Mouse (Mus musculus) hindbrain, embryonic 11.5 days (tissue): ENCODE data around the gene Rnf185. TPM values are rescaled to one million over a fixed set of nuclear protein-coding genes. Genes with fewer than 3 reads are reported as not detected.

Source experiments
- ATAC-seq: fragments of 200-750 bp; cut with Nextera tagmentation; 2 replicates; pipeline ENCODE4 v1.8.0; 2017; ENCODE audit warnings: mild to moderate bottlenecking, moderate TSS enrichment, moderate library complexity; ENCODE audit not compliant: low FRiP score
- DNase-seq: peaks from one replicate; pipeline ENCODE4 v3.0.0-alpha.2; 2015; ENCODE audit warnings: low spot score
- H3K27ac ChIP-seq: fragments of 300-500 bp; sonication (generic); 2 replicates; pipeline ENCODE4 v1.5.1; 2014; ENCODE audit warnings: mild to moderate bottlenecking, low read depth, low read length
- H3K27me3 ChIP-seq: fragments of 300-500 bp; sonication (generic); 2 replicates; pipeline ENCODE4 v1.6.1; 2014; ENCODE audit warnings: mild to moderate bottlenecking, low read length, moderate library complexity, mixed read lengths; ENCODE audit not compliant: control insufficient read depth, insufficient read depth
- H3K36me3 ChIP-seq: fragments of 300-500 bp; sonication (generic); 2 replicates; pipeline ENCODE4 v1.6.1; 2014; ENCODE audit warnings: mild to moderate bottlenecking, low read length, moderate library complexity, mixed read lengths; ENCODE audit not compliant: control insufficient read depth, insufficient read depth
- H3K4me1 ChIP-seq: fragments of 300-500 bp; sonication (generic); replicated peaks from 2 replicates; pipeline ENCODE4 v1.6.1; 2014; ENCODE audit warnings: low read length, mixed read lengths; ENCODE audit not compliant: control insufficient read depth, insufficient read depth
- H3K4me2 ChIP-seq: fragments of 300-500 bp; sonication (generic); replicated peaks from 2 replicates; pipeline ENCODE4 v1.6.1; 2014; ENCODE audit warnings: mild to moderate bottlenecking, low read depth, low read length
- H3K4me3 ChIP-seq: fragments of 300-500 bp; sonication (generic); 2 replicates; pipeline ENCODE4 v1.5.1; 2014; ENCODE audit warnings: low read depth, low read length
- H3K9ac ChIP-seq: fragments of 300-500 bp; sonication (generic); 2 replicates; pipeline ENCODE4 v1.6.1; 2014; ENCODE audit warnings: low read depth, low read length
- H3K9me3 ChIP-seq: fragments of 300-500 bp; sonication (generic); 2 replicates; pipeline ENCODE4 v1.6.1; 2016; ENCODE audit warnings: low read length; ENCODE audit not compliant: control insufficient read depth
- WGBS: fragments of 180-500 bp; shearing (Covaris S2); extraction: QIAGEN DNeasy Blood & Tissue Kit; methylation state at CpG from one replicate; pipeline ENCODE4 v1.1.7; 2014; 5-methylcytosine and 5-hydroxymethylcytosine counted together
- polyA plus RNA-seq: library from polyadenylated mRNA; unstranded; fragments of >200 nt; fragmentation: Nextera tagmentation; extraction: Ambion mirVana; gene quantifications from 2 replicates; pipeline ENCODE4 v1.2.1, GENCODE M21; 2014

Rnf185 gene
- 51.4 and 52.3 TPM in 2 replicates for polyA plus RNA-seq

DNA sequence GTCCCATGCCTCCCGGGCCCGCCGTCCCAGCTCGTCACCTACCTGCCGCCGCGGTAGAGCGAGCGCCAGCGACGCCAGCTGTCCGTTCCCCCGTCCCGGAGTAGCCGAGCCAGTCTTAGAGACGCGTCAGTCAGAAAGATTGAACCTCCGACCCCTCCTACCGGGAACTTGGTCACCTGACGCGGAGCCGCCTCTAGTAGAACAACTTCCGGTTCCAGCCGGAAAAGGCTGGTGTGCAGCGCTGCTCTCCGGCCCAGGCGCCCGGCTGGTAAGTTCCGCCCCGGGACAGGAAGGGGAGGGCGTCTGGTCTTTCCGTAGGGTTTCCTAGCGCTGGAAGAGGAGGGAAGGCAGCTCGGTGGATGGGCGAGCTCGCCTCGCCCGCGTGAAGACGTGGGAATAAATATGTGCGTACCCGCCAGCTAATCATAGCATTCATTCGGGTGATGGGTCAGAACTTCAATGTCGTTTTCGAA lies at the start of gene Rnf185:
Gene Rnf185, minus strand, starts transcription at position 197 of the 473 bp plus-strand sequence.
- Histone ChIP-seq H3K9me3 (no peaks in the 10 kb centered on the region), H3K27me3 (no peaks in the 10 kb centered on the region), H3K27ac (peak within 1 kb of the TSS; percentile 85), H3K9ac (peak within 1 kb of the TSS; percentile 84), H3K4me3 (peak within 1 kb of the TSS; percentile 87), H3K4me2 (peak within 1 kb of the TSS; percentile 89), H3K36me3 (no peaks in the 10 kb centered on the region), H3K4me1 (no peaks in the 10 kb centered on the region)
- ATAC-seq (peak; percentile 97), DNase-seq (peak; percentile 95)
- WGBS = under 1% methylated on average over 45 of the region's 45 CpGs

DNA sequence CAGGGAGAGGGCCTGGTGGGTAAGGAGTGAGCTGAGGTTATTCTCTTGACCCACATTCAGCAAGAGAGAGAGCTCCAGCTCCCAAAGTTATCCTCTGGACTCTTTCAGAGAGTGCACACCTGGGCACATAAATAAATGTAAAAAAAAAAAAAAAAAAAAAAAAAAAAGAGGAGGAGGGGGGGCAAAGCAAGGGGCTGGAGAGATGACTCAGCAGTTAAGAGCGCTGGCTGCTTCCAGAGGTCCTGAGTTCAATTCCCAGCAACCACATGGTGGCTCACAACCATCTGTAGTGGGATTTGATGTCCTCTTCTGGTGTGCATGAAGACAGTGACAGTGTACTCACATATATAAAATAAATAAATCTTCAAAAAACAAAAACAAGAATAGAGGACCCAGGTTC lies 45.1 kb upstream of the Rnf185 start:
- 81% methylated on average over 1 of the region's 1 CpGs for WGBS
- Histone ChIP-seq H3K9me3 (no peaks in the 10 kb centered on the region), H3K4me2 (no peak overlapping the region), H3K36me3 (no peaks in the 10 kb centered on the region), H3K27me3 (no peaks in the 10 kb centered on the region), H3K4me1 (no peaks in the 10 kb centered on the region), H3K4me3 (no peak overlapping the region), H3K9ac (no peak overlapping the region), H3K27ac (no peak overlapping the region)
- ATAC-seq (no peak), DNase-seq (no peak)

DNA sequence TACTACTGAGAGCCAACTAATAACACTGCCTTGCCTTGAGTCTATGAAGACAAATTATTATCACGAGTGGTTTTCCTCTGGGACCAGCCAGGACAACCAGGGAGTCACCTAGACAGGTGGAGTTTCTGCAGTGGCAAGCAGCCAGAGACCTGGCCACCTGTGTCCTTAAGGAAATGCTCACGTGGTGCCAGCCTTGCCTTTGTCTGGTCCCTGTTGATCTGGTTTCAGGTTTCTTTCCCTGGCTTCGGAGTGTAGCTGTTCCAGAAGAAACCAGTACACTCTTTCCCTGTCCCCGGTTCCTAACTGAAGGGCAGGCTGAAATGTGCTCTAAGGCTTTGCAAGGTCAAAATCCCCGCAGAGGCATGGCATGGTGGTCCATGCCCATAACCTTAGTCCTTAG lies 44.6 kb upstream of the Rnf185 start:
- no peaks in the 10 kb centered on the region for H3K4me1 ChIP-seq
- DNase-seq = no peak
- 52% methylated on average over 5 of the region's 5 CpGs for WGBS

DNA sequence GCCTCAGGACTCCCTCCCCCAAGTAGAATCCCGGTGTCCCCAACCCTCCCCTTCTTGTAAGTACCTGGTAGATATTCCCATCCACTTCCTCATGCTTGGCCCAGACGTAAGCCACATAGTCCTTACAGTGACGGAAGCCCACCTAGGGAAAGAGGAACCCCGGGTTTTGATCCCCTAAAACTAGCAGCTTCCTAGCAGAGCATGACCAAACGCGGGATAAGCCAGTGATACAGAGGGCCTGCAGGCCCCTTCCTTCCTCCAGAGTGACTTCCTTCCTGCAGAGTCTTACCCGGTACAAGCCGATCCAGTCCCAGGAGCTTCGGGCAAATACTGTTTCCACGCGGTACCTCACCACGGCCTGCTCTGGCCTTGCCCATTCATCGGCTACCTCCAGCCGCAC lies 43.3 kb upstream of the Rnf185 start:
- H3K9ac ChIP-seq = no peak overlapping the region
- H3K4me1 ChIP-seq = no peaks in the 10 kb centered on the region
- DNase-seq (no peak), ATAC-seq (no peak)
- no peaks in the 10 kb centered on the region for H3K36me3 ChIP-seq
- no peaks in the 10 kb centered on the region for H3K27me3 ChIP-seq
- no peak overlapping the region for H3K4me2 ChIP-seq
- H3K27ac ChIP-seq = no peak overlapping the region
- no peak overlapping the region for H3K4me3 ChIP-seq
- no peaks in the 10 kb centered on the region for H3K9me3 ChIP-seq
- 94% methylated on average over 14 of the region's 14 CpGs for WGBS

More for the DNA sequence above, 44.6 kb upstream of the Rnf185 start:
- Histone ChIP-seq H3K4me3 (no peak overlapping the region), H3K9ac (no peak overlapping the region), H3K9me3 (no peaks in the 10 kb centered on the region), H3K36me3 (no peaks in the 10 kb centered on the region), H3K27ac (no peak overlapping the region), H3K4me2 (no peak overlapping the region), H3K27me3 (no peaks in the 10 kb centered on the region)
- ATAC-seq = no peak

DNA sequence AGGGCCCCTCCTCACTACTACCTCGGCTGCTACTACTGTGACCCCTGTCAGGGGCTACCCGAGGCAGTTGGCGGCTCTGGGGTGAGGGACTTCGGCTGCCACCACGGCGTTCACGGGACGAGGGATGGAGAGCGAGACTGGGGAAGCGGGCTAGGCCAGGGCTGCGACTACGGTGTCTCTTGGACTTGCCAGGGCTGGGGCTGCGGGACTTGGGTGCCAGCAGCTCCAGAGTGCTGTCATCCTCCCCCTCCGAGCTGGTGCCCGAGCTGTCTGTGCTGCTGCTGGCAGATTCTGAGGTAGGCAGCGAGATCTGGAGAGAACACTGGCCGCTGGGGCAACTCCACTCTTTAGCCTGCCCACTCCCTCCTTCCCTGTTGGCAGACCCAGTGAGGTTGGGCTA lies 42.7 kb upstream of the Rnf185 start:
- DNase-seq (no peak), ATAC-seq (no peak)
- Histone ChIP-seq H3K9me3 (no peaks in the 10 kb centered on the region), H3K27me3 (no peaks in the 10 kb centered on the region), H3K4me2 (no peak overlapping the region), H3K27ac (no peak overlapping the region), H3K36me3 (no peaks in the 10 kb centered on the region), H3K4me3 (no peak overlapping the region), H3K9ac (no peak overlapping the region), H3K4me1 (no peaks in the 10 kb centered on the region)
- WGBS = 80% methylated on average over 17 of the region's 17 CpGs

DNA sequence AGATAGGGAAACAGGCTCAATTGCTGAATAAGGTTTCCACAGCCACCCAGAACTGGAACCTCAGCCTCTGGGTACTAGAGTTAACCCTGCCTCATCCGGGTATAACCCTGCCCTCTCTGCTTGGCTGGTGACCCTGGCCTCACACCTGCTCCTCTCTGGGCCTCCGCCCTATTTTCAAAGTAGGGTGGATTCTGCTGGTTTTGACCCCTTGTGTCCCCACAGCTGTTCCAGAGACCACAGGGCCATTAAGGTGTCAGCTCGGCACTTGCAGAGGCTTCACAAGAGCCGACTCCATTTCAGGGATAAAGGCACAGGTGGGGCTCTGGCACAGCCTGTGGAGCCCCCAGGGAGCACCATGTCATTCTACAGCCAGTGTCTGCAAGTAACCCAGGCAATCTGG lies 40.6 kb upstream of the Rnf185 start:
- Histone ChIP-seq H3K27me3 (no peaks in the 10 kb centered on the region), H3K27ac (no peak overlapping the region), H3K9ac (no peak overlapping the region), H3K9me3 (no peaks in the 10 kb centered on the region), H3K4me1 (no peaks in the 10 kb centered on the region), H3K36me3 (no peaks in the 10 kb centered on the region), H3K4me2 (no peak overlapping the region), H3K4me3 (no peak overlapping the region)
- no peak for DNase-seq
- no peak for ATAC-seq
- WGBS = 80% methylated on average over 4 of the region's 4 CpGs

DNA sequence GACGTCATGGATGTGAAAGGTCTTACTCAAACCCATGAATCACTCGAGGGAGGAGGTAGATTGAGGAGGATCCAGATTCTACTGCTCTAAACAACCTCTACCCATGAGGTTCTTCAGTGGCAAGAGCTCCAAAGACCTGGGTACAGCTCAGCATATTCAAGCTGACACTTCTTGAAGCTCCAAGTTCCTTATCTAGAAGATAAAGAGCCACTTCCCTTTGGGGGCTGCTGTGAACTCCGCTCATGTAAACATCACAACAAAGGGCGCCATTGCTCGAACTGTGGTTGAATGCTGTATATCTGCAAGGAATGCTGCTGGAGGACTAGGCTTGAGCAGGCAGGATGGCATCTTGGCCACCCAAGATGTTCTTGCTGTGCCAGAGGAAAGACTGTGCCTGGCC lies 36.9 kb upstream of the Rnf185 start:
- H3K9ac ChIP-seq = no peak overlapping the region
- H3K4me1 ChIP-seq = no peaks in the 10 kb centered on the region
- 82% methylated on average over 5 of the region's 5 CpGs for WGBS
- DNase-seq = no peak
- no peak overlapping the region for H3K27ac ChIP-seq
- H3K4me3 ChIP-seq = no peak overlapping the region
- no peak overlapping the region for H3K4me2 ChIP-seq
- H3K27me3 ChIP-seq = no peaks in the 10 kb centered on the region
- no peaks in the 10 kb centered on the region for H3K9me3 ChIP-seq
- no peak for ATAC-seq
- no peaks in the 10 kb centered on the region for H3K36me3 ChIP-seq

DNA sequence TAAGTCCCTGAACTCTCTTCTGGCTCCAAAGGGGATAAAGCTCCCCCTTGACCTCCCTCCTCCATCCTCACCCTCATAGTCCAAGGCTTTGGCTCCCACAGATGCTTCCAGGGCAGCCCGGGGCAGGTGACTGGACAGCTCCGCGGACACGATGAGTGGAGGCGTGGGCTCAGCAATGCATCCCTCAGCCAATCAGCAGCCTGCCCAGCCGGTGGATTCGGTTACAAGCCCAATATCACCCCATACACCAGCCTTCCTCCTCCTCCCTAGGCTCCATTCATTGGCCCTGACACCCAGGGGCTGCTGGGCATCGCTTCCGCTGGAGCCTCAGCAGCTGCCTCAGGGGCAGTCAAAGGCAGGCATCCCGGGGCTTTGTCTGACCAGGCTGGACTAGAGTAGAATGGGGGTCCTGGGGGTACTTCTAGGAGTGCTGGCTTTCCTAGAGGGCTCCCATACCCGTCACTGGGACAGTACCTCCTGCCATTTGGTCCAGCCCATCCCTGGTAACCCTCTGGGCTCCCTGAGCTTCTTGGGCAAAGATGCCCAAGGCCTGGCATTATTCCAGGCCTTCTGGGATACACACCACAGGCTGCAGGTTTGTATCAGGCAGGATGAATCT lies 35.9 kb upstream of the Rnf185 start, which contains the start of gene Pla2g3:
Gene Pla2g3, plus strand, starts transcription at position 333 of the 619 bp plus-strand sequence.
- peak; percentile 5 for DNase-seq
- no peak for ATAC-seq
- H3K27ac ChIP-seq = no peak within 1 kb of the TSS
- H3K4me3 ChIP-seq = no peak within 1 kb of the TSS
- 27% methylated on average over 11 of the region's 11 CpGs for WGBS
- no peaks in the 10 kb centered on the region for H3K27me3 ChIP-seq
- H3K9ac ChIP-seq = no peak within 1 kb of the TSS
- no peak within 1 kb of the TSS for H3K4me2 ChIP-seq
- H3K36me3 ChIP-seq = no peaks in the 10 kb centered on the region
- H3K9me3 ChIP-seq = no peaks in the 10 kb centered on the region
- no peaks in the 10 kb centered on the region for H3K4me1 ChIP-seq

DNA sequence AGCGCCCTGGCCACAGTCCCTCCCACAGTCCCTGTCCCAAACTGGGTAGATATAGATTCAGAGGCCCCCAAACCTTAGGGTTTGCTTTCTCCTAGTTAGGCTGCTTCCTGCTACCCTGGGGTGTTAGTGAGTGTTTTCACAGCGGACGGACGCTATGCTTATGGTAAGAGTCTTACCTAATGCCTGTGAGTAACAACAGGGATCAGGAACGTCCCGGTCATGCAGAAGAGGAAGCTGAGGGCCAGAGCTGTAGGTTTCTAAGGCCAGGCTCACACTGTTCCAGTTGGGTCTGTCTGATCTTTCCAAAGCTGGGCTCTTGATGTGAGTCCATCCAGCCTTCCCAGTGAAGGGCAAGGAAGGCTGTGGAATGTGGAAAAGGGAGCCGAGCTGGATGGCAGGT lies 34.2 kb upstream of the Rnf185 start:
- Histone ChIP-seq H3K27ac (no peak overlapping the region), H3K4me2 (no peak overlapping the region), H3K27me3 (no peaks in the 10 kb centered on the region), H3K9me3 (no peaks in the 10 kb centered on the region), H3K4me1 (no peaks in the 10 kb centered on the region), H3K36me3 (no peaks in the 10 kb centered on the region), H3K9ac (no peak overlapping the region), H3K4me3 (no peak overlapping the region)
- ATAC-seq = no peak
- 72% methylated on average over 7 of the region's 7 CpGs for WGBS
- no peak for DNase-seq
